Mouse (Mus musculus) thymus, postnatal 25 days (tissue): ENCODE measurements around the gene Vwc2l.

Experiments used
- DNase-seq: peaks from one replicate; pipeline ENCODE4 v3.0.0; 2022

Vwc2l gene

DNA sequence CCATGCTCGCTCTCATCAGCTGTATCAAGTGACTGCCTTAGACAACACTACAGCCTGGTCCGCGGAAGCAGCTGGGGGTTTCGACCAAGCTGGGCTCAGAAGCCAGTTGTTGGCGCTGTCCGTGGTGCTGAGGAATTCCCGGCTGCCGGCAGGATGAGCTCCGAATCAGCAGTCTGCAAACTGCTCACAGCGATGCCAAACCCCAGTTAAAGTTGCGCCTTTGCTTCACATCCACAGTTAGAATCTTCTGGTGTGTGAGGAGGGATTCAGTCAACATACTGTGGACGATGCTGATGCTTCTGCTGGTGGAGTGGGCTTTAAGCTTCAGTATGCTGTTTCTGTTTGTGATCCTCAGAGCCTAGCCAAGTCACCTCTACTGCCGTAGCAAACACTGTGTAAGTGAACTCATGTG lies at the start of gene Vwc2l:
Vwc2l (plus strand) TSS at position 61 of the 412 bp plus-strand sequence.
- peak; percentile 9 for DNase-seq

DNA sequence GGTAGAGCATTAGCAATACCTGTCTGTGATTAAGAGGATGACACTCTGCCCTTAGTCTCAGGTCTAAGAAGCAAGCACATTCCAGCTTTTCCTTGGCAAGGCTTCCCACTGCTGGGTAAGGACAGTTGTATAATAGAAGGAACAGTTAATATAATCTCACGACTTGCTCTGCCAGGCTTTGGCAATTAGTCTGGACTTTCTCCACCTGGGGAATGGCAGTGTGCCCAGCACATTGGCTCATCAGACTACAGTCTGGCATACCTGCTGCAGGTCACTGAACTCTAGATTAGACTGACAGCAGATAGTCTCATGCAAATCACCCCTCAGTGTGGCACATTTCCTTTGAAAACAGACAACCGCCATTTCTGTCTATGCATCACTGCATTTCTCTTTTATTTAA lies 33.0 kb upstream of the Vwc2l start:
- DNase-seq = no peak

DNA sequence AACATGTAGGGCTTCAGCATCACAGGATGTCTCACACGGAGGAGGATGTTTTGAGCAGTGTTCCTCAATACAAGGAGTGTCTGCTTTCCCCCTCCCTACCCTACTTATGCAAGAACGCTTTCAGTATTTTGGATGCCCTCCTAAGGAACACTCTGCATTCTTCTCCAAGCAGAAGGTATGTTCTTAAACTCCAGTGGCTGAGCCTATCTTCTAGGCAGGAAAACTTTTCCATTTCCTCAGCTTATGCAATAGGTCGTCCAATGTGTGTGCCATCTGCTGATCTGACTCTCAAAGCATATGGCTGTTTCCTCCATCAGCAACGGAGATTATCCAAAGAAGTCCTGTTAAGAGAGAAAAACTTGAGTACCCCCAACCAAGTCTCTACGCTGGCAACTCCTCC lies 25.2 kb upstream of the Vwc2l start:
- DNase-seq = no peak

GRCm38 (mm10) chr1:70703934-70704333 lies 21.6 kb upstream of the Vwc2l start:
- DNase-seq = no peak

DNA sequence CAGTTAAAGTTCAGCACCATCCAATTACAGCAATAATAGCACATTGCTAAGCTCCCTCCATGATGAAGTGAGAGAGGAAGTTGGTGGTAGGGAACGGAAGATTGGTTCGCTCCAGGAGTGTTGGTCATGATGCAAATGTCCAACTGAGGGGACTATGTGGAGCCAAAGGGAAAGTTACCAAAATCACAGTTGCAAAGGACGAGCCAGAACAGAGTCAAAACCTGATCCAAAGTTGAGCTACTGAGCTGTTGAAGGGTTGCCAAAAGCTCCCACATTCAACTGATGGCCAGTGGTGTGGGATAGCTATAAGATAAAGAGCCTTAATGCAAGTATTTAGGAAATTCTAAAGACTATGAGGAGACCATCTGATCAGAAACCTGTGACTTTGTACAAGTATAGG lies 19.7 kb upstream of the Vwc2l start:
- DNase-seq = no peak

GRCm38 (mm10) chr1:70725045-70725444 lies 470 bp upstream of the Vwc2l start:
- DNase-seq = no peak

DNA sequence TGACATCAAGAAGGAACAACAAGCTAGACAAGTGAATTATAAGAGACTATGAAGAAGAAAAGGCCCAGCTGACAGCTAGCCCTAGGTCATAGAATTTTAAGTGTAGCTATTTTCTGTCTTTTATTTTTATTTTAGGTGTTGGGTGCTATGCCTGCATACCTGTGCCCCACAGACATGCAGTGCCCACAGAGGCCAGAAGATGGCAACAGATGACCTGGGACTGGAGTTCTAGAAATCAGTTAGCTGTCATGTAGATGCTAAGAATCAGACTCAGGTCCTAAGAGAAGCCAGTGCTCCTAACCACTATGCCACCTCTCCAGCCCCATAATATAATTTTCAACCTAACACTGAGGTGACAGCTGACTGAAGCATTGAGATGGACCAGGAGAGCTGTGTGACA lies 61.6 kb downstream of the Vwc2l start:
- DNase-seq = no peak

GRCm38 (mm10) chr1:70791636-70792035 lies 66.1 kb downstream of the Vwc2l start:
- no peak for DNase-seq

DNA sequence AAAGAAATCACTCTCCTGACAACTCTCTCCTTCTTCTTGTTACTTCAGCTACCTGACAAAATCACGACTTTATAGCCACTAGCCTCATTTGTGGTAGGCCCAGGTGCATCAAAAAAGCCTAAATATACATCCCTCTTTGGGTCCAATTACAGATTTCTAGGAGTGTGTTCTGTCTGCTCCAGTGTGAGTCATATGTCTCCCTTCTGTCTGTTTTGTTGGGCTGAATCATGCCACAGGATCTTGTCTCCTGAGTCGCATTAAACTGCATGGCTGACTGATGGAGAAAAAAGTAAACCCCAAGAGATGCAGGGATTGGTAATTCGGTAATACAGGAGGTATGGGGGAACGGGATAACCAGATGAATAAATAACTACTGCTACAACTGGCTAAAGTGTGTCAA lies 69.6 kb downstream of the Vwc2l start:
- no peak for DNase-seq

DNA sequence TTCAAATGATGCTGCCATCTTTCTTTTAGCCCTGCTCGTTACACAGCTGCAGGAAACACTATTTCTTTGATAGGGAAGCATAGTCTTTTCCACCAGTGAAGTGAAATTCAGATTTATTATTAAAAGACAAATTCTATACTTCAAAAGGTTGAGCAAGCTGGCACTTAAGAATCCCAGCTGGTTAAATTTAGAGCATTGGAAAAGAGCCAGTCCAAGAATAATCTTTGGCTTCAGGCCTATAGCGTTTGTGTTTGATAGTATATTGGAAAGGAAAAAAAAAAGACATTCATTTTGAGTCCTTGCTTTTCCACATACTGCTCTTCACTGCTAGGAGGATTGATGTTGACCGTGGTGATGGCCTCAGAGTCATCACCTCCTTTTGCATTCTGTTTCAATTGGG lies 77.9 kb downstream of the Vwc2l start:
- DNase-seq = no peak

GRCm38 (mm10) chr1:70823111-70823510 lies 97.6 kb downstream of the Vwc2l start:
- DNase-seq = no peak

DNA sequence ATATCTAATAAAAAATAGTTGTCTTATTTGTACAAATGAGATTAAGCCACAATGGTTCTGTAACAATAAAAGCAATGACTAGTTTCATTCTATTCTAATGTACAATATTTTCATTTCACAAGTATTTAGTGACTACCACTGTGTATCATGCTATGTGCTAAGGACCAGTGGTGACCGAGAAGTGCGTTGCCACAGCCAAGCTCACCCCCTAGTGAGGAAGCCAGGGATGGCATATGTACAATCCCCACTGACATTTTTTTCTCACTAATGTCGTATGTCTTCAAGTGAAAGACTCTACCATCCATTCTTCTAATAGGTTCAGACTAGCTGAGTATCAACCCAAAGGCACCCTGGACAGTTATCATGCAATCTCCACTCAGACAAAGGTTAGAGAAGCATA lies 107.7 kb downstream of the Vwc2l start:
- no peak for DNase-seq

DNA sequence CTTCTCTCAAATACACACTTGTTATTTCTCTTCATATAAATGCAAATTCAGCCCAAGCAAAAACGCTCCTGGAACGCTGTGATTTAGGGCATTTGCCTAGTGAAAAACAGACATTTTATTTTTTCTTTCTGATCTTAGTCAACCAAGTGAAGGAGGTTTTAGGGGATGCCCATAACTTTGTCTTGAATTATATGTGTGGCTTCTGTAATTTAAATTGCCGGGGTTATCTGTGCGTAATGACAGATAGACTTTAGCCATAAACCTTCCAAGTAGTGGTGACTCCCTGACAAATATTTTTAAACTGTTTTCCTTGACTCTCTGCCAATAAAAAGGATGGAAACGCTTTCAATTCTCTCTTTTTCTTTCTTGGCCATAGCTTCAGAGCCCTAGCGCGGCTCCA lies 116.7 kb downstream of the Vwc2l start:
- DNase-seq = no peak

DNA sequence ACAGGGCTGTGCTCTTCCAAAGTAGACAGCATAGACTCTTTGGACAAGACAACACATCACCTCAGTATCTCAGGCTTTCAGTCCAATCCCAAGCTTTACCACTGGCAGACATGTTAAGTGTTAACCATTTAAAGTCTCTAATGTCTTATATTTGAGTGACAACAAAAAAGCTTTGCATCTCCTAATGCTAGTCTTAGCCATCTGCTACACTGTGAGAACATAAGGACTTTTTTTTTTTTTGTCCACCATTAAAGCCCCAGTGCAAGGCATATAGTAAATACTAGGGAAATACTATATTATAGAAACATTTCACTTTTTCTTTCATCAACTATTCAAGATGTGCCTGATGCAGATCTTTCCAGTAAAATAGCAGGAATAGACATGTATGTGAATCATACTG lies 119.8 kb downstream of the Vwc2l start:
- DNase-seq = no peak

DNA sequence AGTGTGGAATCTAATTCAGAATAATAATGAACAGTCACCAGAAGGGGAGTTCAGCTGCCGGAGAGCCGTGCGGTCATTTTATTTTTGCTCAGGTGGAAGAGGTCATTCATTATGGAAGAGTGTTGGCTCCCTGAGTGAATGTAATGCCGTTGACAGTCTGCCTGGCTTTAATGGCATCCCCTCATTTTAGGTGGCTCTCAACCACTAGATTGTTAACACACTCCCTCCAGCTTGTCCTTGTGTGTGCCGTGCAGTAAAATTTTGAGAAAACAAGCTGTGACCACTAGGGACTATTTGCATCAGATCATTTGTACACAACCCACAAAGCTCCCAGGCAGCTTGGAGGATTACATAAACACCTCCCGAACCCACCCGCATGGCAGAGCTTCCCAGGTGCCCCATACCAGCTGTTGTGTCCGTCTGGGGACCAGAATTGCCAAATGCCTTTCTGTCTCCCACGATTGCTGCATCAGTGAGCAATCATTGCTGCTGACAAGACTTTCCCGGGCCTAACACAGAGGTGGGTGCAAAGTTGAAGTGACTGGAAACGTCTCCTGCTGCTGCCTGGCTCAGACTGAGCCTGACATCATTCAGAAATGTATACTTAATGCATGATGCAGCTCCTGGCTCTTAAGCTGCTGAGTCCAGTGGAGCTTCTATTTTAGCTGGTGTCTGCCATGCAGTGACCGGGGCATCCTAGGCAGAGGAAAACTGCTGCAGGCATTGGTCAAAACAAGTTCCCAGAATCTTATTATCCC lies 126.3 kb downstream of the Vwc2l start:
- no peak for DNase-seq

DNA sequence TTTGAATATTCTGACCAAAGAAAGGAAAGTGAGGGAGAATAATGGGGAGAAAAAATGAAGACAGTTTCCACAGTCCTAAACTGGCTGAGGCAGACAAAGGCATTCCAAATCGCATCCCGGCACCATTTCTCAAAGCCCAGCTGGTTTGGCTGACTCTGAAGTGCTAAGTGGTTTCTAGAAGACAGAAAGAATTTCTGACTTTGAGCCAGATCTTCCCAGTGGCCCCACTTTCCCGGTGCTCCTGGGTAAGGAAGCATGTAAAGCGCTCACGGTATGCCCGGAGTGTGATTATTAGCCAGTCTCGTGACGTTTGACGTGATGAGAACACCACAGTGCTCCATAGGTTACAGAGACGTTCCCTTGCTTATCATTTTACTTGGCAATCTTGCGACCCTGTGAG lies 127.9 kb downstream of the Vwc2l start:
- DNase-seq = no peak

DNA sequence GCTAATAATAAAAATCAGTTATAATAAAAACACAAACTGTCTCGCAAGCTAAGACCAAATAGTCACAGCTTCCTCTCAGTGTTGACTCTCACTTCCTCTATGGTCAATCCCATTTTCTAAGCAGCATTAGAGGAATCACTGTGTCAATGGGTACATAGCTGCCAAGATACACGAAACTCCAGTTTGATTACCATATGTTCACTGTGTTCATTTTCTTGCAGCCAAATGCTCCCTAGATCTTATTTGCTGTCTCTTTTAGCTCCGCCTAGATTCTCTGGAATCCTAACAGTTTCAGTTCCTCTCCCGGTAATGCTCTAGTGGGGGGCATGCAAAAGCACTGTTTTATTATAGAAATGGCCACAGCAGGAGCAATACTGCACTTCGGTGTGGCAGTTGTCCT lies 130.4 kb downstream of the Vwc2l start:
- DNase-seq = no peak

- no peak for DNase-seq
Measured at GRCm38 (mm10) chr1:70861672-70862071, 136.2 kb downstream of the Vwc2l start.

- DNase-seq = no peak
Measured at GRCm38 (mm10) chr1:70866137-70866536, 140.6 kb downstream of the Vwc2l start.

DNA sequence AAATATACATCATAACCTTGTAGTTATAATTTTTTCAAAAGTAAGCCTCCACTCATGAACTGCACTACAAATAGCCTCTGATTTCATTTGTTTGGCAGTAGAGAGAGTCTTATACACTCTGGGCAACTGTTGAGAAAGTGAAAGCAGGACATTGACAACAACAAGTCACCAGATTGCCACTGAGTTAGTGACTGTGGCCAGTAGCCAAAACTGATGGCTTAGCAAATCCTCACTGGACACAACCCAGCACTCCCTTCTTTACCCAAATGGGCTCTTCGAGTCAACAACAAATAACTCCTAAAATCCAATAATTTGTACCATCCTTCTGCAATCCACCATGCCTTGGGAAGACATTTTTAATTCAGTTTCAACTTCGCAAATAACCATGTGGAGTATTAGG lies 155.0 kb downstream of the Vwc2l start:
- DNase-seq = no peak

GRCm38 (mm10) chr1:70881269-70881668 lies 155.8 kb downstream of the Vwc2l start:
- DNase-seq = no peak

DNA sequence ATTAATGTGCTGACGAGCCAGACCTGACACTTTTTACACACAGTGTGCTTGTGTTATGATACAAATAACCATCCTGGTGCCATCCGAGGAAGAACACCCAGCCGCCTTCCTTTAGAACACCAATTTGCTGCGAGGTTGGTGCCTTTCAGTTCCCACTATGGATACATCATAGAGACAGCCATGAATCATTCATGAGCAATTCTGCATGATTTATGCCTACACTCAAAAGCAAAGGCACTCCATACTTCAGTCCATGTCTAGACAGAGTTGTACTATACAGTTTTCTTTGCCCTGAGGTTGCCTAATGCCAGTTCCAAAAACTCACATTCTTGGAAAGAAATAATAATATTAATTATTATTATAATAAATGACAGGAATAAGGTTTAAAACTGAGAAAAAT lies 158.6 kb downstream of the Vwc2l start:
- DNase-seq = no peak

GRCm38 (mm10) chr1:70902311-70902710 lies 176.8 kb downstream of the Vwc2l start:
- no peak for DNase-seq

DNA sequence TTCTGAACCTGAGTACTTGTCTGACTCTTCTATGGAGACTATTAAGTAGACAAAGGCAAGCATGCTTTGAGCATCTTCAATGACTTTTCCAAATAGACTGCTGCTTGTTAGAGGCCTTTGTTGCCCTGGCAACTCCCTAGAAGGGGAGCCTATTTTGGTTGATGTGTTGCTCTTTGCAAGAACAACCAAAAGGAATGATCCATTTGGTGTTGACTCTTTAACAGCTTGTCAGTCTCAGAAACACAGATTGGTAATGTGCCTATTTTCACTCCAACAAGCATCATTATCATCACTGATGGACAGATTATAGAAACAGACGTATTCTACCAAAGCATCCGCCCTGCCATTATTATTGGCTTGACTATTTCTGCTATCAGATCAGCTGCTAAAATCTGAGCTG lies 181.9 kb downstream of the Vwc2l start:
- DNase-seq = no peak

- DNase-seq = no peak
Measured at GRCm38 (mm10) chr1:70911235-70911634, 185.7 kb downstream of the Vwc2l start.
